In genomic region chr6:92641956-92642355, GRCm38 (mm10) we compare ENCODE assay signal across 16 mouse cellular contexts.
"Had no signal": no experiment of that assay in that cellular context is flagged by ENCODE, and none has a peak within 500 bp of the region (broad histone marks: within the 10 kb centered on the region; RNA-seq: fewer than 3 reads in every experiment).

No protein-coding gene starts in this region.

- H3K9ac ChIP-seq: kidney, embryonic 15.5 days; limb, embryonic 12.5 days; liver, embryonic 13.5 days; liver, postnatal 0 days; midbrain, embryonic 13.5 days; neural tube, embryonic 13.5 days; stomach, embryonic 15.5 days had no signal

- H3K27me3 ChIP-seq: kidney, embryonic 15.5 days; limb, embryonic 12.5 days; liver, embryonic 13.5 days; midbrain, embryonic 13.5 days; neural tube, embryonic 13.5 days; stomach, embryonic 15.5 days had no signal

- H3K27ac ChIP-seq: kidney, embryonic 15.5 days; limb, embryonic 12.5 days; liver, embryonic 13.5 days; midbrain, embryonic 13.5 days; neural tube, embryonic 13.5 days; stomach, embryonic 15.5 days had no signal

- H3K9me3 ChIP-seq: kidney, embryonic 15.5 days; limb, embryonic 12.5 days; liver, embryonic 13.5 days; midbrain, embryonic 13.5 days; neural tube, embryonic 13.5 days; stomach, embryonic 15.5 days had no signal

- H3K4me2 ChIP-seq: kidney, embryonic 15.5 days; limb, embryonic 12.5 days; liver, embryonic 13.5 days; midbrain, embryonic 13.5 days; neural tube, embryonic 13.5 days; stomach, embryonic 15.5 days had no signal

- H3K36me3 ChIP-seq: kidney, embryonic 15.5 days; limb, embryonic 12.5 days; liver, embryonic 13.5 days; midbrain, embryonic 13.5 days; neural tube, embryonic 13.5 days; stomach, embryonic 15.5 days had no signal

- ATAC-seq: liver, postnatal 0 days; lung, postnatal 0 days; midbrain, embryonic 13.5 days had no signal

- DNase-seq: kidney, adult 2 months; kidney, postnatal 25 days; liver; liver, embryonic 13.5 days; liver, postnatal 0 days; lung, postnatal 36 days; retina, postnatal 1 day; right cerebral cortex, postnatal 4 days; spleen, adult 18-20 months; thymus, postnatal 36 days had no signal

- H3K4me3 ChIP-seq: kidney, embryonic 15.5 days; limb, embryonic 12.5 days; liver, embryonic 13.5 days; midbrain, embryonic 13.5 days; neural tube, embryonic 13.5 days; stomach, embryonic 15.5 days had no signal

- H3K4me1 ChIP-seq: kidney, embryonic 15.5 days; limb, embryonic 12.5 days; liver, embryonic 13.5 days; midbrain, embryonic 13.5 days; neural tube, embryonic 13.5 days; stomach, embryonic 15.5 days had no signal
